Mouse (Mus musculus) hindbrain, postnatal 0 days (tissue): ENCODE data around the gene Gnai2. TPM values are rescaled to one million over a fixed set of nuclear protein-coding genes. Genes with fewer than 3 reads are reported as not detected.

Source experiments
- ATAC-seq: fragments of 200-750 bp; cut with Nextera tagmentation; 2 replicates; pipeline ENCODE4 v1.8.0; 2017; ENCODE audit warnings: mild to moderate bottlenecking, moderate TSS enrichment, moderate library complexity
- DNase-seq: peaks from one replicate; pipeline ENCODE4 v3.0.0-alpha.2; 2015; ENCODE audit warnings: low spot score
- H3K27ac ChIP-seq: fragments of 300-500 bp; sonication (generic); 2 replicates; pipeline ENCODE4 v1.5.1; 2014; ENCODE audit warnings: mild to moderate bottlenecking
- H3K27me3 ChIP-seq: fragments of 300-500 bp; sonication (generic); 2 replicates; pipeline ENCODE4 v1.6.1; 2014; ENCODE audit warnings: low read length, mixed read lengths; ENCODE audit not compliant: insufficient read depth
- H3K36me3 ChIP-seq: fragments of 300-500 bp; sonication (generic); 2 replicates; pipeline ENCODE4 v1.6.1; 2014; ENCODE audit warnings: low read length, mixed read lengths; ENCODE audit not compliant: insufficient read depth
- H3K4me1 ChIP-seq: fragments of 300-500 bp; sonication (generic); 2 replicates; pipeline ENCODE4 v1.6.1; 2014; ENCODE audit warnings: antibody characterized with exemption, low read length, mixed read lengths; ENCODE audit not compliant: insufficient read depth
- H3K4me2 ChIP-seq: fragments of 300-500 bp; sonication (generic); 2 replicates; pipeline ENCODE4 v1.6.1; 2014; ENCODE audit warnings: low read depth, mild to moderate bottlenecking, low read length, moderate library complexity, mixed read lengths
- H3K4me3 ChIP-seq: fragments of 300-500 bp; sonication (generic); 2 replicates; pipeline ENCODE4 v1.5.1; 2014; ENCODE audit warnings: low read length
- H3K9ac ChIP-seq: fragments of 300-500 bp; sonication (generic); replicated peaks from 2 replicates; pipeline ENCODE4 v1.6.1; 2014; ENCODE audit warnings: mild to moderate bottlenecking, low read length, moderate library complexity, mixed read lengths
- H3K9me3 ChIP-seq: fragments of 300-500 bp; sonication (generic); 2 replicates; pipeline ENCODE4 v1.6.1; 2016; ENCODE audit warnings: low read length, mixed read lengths
- CTCF ChIP-seq: IDR thresholded peaks from 2 replicates; pipeline ENCODE4 v1.5.1; 2016; ENCODE audit warnings: antibody characterized with exemption, control low read depth, low read depth
- WGBS: fragments of 180-500 bp; shearing (Covaris S2); extraction: QIAGEN DNeasy Blood & Tissue Kit; methylation state at CpG from one replicate; pipeline ENCODE4 v1.1.7; 2014; 5-methylcytosine and 5-hydroxymethylcytosine counted together
- polyA plus RNA-seq: library from polyadenylated mRNA; unstranded; fragments of >200 nt; fragmentation: Nextera tagmentation; extraction: Ambion mirVana; gene quantifications from 2 replicates; pipeline ENCODE4 v1.2.1, GENCODE M21; 2015
- total RNA-seq: library from RNA; depleted of rRNA; stranded (reverse); fragments of >200 nt; gene quantifications from 2 replicates; pipeline ENCODE4 v1.2.3, GENCODE M21; 2014

The Gnai2 gene
- total and polyA plus RNA-seq, 2 experiments from 2014 or later, result 287 to 334 TPM

GRCm38 (mm10) chr9:107633091-107633660 is 2.0 kb downstream of the Gnai2 start:
- H3K9ac ChIP-seq, result peak overlapping the region; percentile 89
- ATAC-seq, result peak; percentile 9; the same call in 1 of the 2 replicates
- no peaks in the 10 kb centered on the region for H3K27me3 ChIP-seq
- peaks cover 52% of the 10 kb centered on the region for H3K4me1 ChIP-seq
- peak overlapping the region; percentile 96 for H3K4me2 ChIP-seq
- peak overlapping the region; percentile 81 for H3K4me3 ChIP-seq
- H3K36me3 ChIP-seq, result no peaks in the 10 kb centered on the region
- H3K9me3 ChIP-seq, result no peaks in the 10 kb centered on the region
- no peak for TF ChIP-seq CTCF
- peak overlapping the region; percentile 93 for H3K27ac ChIP-seq
- 2% methylated on average over 33 of the region's 33 CpGs for WGBS
- DNase-seq, result peak; percentile 77

- peak overlapping the region; percentile 89 for H3K9ac ChIP-seq
- DNase-seq (peak; percentile 75), ATAC-seq (no peak)
- H3K4me3 ChIP-seq, result peak overlapping the region; percentile 81
- H3K9me3 ChIP-seq, result no peaks in the 10 kb centered on the region
- no peak for TF ChIP-seq CTCF
- WGBS, result 10% methylated on average over 6 of the region's 6 CpGs
- H3K36me3 ChIP-seq, result no peaks in the 10 kb centered on the region
- H3K27me3 ChIP-seq, result no peaks in the 10 kb centered on the region
- peaks cover 58% of the 10 kb centered on the region for H3K4me1 ChIP-seq
- H3K27ac ChIP-seq, result peak overlapping the region; percentile 93
- H3K4me2 ChIP-seq, result peak overlapping the region; percentile 96
Measured at GRCm38 (mm10) chr9:107632478-107632877, 2.7 kb downstream of the Gnai2 start.

- no peak overlapping the region for H3K9ac ChIP-seq
- ATAC-seq (no peak), DNase-seq (no peak)
- no peaks in the 10 kb centered on the region for H3K36me3 ChIP-seq
- no peaks in the 10 kb centered on the region for H3K27me3 ChIP-seq
- peak overlapping the region; percentile 96 for H3K4me2 ChIP-seq
- peaks cover 58% of the 10 kb centered on the region for H3K4me1 ChIP-seq
- H3K27ac ChIP-seq, result peak overlapping the region; percentile 93
- 51% methylated on average over 8 of the region's 8 CpGs for WGBS
- no peak overlapping the region for H3K4me3 ChIP-seq
- no peak for TF ChIP-seq CTCF
- H3K9me3 ChIP-seq, result no peaks in the 10 kb centered on the region
Measured at GRCm38 (mm10) chr9:107631861-107632260, 3.3 kb downstream of the Gnai2 start.

GRCm38 (mm10) chr9:107631311-107631826 is 3.8 kb downstream of the Gnai2 start:
- Histone ChIP-seq H3K4me2 (peak overlapping the region; percentile 96), H3K4me1 (peaks cover 61% of the 10 kb centered on the region), H3K9ac (0 out of 2 replicates have a peak overlapping the region, but pooled peaks have one; percentile 28), H3K27me3 (no peaks in the 10 kb centered on the region), H3K4me3 (no peak overlapping the region), H3K36me3 (no peaks in the 10 kb centered on the region), H3K9me3 (no peaks in the 10 kb centered on the region), H3K27ac (peak overlapping the region; percentile 93)
- TF ChIP-seq CTCF, result no peak
- 22% methylated on average over 9 of the region's 9 CpGs for WGBS
- DNase-seq, result no peak
- ATAC-seq, result no peak

GRCm38 (mm10) chr9:107630576-107630975 is 4.6 kb downstream of the Gnai2 start:
- WGBS, result 5% methylated on average over 4 of the region's 4 CpGs
- DNase-seq, result peak; percentile 85
- Histone ChIP-seq H3K9ac (peak overlapping the region; percentile 28; the same call in 1 of the 2 replicates), H3K4me3 (no peak overlapping the region), H3K27me3 (no peaks in the 10 kb centered on the region), H3K27ac (peak overlapping the region; percentile 93), H3K9me3 (no peaks in the 10 kb centered on the region), H3K36me3 (no peaks in the 10 kb centered on the region), H3K4me1 (peaks cover 65% of the 10 kb centered on the region), H3K4me2 (peak overlapping the region; percentile 39; the same call in 1 of the 2 replicates)
- TF ChIP-seq CTCF, result no peak
- ATAC-seq, result peak; percentile 50; the same call in 1 of the 2 replicates

- 9% methylated on average over 14 of the region's 14 CpGs for WGBS
- Histone ChIP-seq H3K4me3 (no peak overlapping the region), H3K9me3 (no peaks in the 10 kb centered on the region), H3K4me1 (peaks cover 65% of the 10 kb centered on the region), H3K27ac (peak overlapping the region; percentile 93), H3K27me3 (no peaks in the 10 kb centered on the region), H3K36me3 (no peaks in the 10 kb centered on the region), H3K9ac (peak overlapping the region; percentile 28; the same call in 1 of the 2 replicates), H3K4me2 (peak overlapping the region; percentile 39)
- ATAC-seq (peak; percentile 46; the same call in 1 of the 2 replicates), DNase-seq (peak; percentile 69)
- no peak for TF ChIP-seq CTCF
Measured at GRCm38 (mm10) chr9:107629901-107630425, 5.2 kb downstream of the Gnai2 start.

GRCm38 (mm10) chr9:107629411-107629730 is 5.8 kb downstream of the Gnai2 start:
- H3K36me3 ChIP-seq, result no peaks in the 10 kb centered on the region

More at GRCm38 (mm10) chr9:107629411-107629730, 5.8 kb downstream of the Gnai2 start:
- WGBS, result 20% methylated on average over 4 of the region's 4 CpGs
- Histone ChIP-seq H3K9ac (peak overlapping the region; percentile 9; the same call in 1 of the 2 replicates), H3K4me2 (peak overlapping the region; percentile 39), H3K27me3 (no peaks in the 10 kb centered on the region), H3K27ac (peak overlapping the region; percentile 93), H3K4me1 (peaks cover 63% of the 10 kb centered on the region), H3K9me3 (no peaks in the 10 kb centered on the region), H3K4me3 (no peak overlapping the region)
- no peak for TF ChIP-seq CTCF
- ATAC-seq, result no peak
- no peak for DNase-seq
